Mouse (Mus musculus): Measurements from ENCODE around the gene Tab1.

- TF ChIP-seq CTCF (IDR thresholded peaks at IDR 0.05) (peak; percentile 49), EP300 (IDR thresholded peaks at IDR 0.05; ENCODE audit: insufficient read depth, low read depth, low read length) (no peak)
Observed at GRCm38 (mm10) chr15:80142130-80142529, 9.2 kb downstream of the Tab1 start.
